Mouse (Mus musculus): ENCODE measurements around the gene Morn3. TPM values are rescaled to one million over a fixed set of nuclear protein-coding genes. Genes with fewer than 3 reads are reported as not detected.
A peak's percentile ranks its signal among the peaks of the same experiment; 100 is the strongest.

The Morn3 gene
- polyA plus RNA-seq, 1 experiment from 2014 or later, result not detected

DNA sequence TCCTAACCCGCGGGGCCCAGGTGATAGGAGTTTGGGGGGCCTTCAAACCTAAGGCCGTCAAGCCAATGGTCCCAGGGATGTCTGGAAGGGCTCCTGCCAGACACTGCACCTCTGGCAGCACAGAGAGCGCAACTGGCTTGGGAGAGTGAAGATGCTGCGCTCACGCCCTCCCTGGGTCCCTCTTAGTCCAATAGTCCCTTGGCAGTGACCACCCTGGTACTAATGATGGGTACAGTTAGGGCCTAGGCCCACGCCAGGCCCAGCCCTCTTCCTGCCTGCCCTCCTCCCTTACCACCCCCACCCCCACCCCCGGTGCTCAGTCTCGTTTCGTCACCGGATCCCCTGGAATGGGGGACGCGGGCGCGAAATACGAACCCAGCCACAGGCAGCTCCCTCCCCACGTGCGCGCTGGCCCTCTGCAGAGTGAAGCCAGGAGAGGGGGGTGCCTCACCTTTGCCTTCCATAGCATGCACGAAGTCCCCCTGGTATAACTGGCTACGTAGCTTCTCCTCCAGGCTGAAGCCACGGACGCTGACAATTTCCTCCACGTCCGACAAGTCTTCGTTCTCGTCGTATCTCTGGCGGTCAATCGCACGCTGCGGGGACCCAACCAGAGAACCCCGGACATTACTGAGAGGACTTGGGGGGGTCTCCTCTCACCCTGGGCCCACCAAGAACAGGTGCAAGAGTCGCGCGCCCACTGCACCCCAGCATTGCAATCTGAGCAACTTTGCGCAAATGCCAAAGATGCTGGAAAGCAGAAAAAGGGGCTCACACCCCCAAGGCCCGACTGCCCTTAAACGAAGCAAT, 59.4 kb downstream of the Morn3 start:
- Histone ChIP-seq H3K36me3 (replicated peaks; ENCODE audit: insufficient read depth, low read length) (no peaks in the 10 kb centered on the region), H3K27ac (ENCODE audit: low read depth) (no peak overlapping the region), H3K4me1 (ENCODE audit: insufficient read depth) (peaks cover 37% of the 10 kb centered on the region), H3K4me3 (ENCODE audit: low read depth, low read length) (peak overlapping the region; percentile 76), H3K4me2 (ENCODE audit: low read depth, low read length) (peak overlapping the region; percentile 97), H3K27me3 (ENCODE audit: insufficient read depth, low read length) (peaks cover 7% of the 10 kb centered on the region), H3K9me3 (ENCODE audit: low read length) (no peaks in the 10 kb centered on the region), H3K9ac (replicated peaks) (peak overlapping the region; percentile 76)
- TF ChIP-seq EP300 (IDR thresholded peaks at IDR 0.05; ENCODE audit: low read depth), result no peak
- TF ChIP-seq CTCF (IDR thresholded peaks at IDR 0.05; ENCODE audit: low read depth), result no peak
- 12% methylated on average over 39 of the region's 39 CpGs for WGBS (ENCODE audit: insufficient replicate concordance)
- no peak for ATAC-seq
- DNase-seq, result peak; percentile 25

DNA sequence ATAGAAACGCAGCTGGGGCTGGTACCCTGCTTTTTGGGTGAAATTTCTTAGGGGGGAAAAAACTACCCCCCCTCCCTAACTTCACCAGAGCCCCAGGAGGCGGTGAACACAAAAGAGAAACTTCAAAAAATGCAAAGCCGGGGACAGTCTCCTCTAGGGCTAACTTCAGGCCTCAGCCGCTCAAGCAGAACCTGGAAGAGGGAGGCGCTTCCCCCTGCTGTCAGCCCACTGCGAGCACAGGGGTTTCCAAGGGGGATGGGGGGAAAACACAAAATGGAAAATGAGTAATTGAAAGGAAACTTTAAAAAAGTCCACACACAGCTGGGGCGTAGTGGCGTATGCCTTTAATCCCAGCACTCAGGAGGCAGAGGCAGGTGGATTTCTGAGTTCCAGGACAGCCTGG, 60.7 kb downstream of the Morn3 start:
- DNase-seq (no peak), ATAC-seq (no peak)
- H3K4me2 ChIP-seq (ENCODE audit: low read depth, low read length), result no peak overlapping the region
- TF ChIP-seq EP300 (IDR thresholded peaks at IDR 0.05; ENCODE audit: low read depth) (no peak), CTCF (IDR thresholded peaks at IDR 0.05; ENCODE audit: low read depth) (no peak)
- H3K4me1 ChIP-seq (ENCODE audit: insufficient read depth), result peaks cover 32% of the 10 kb centered on the region
- 67% methylated on average over 8 of the region's 8 CpGs for WGBS (ENCODE audit: insufficient replicate concordance)
- H3K9ac ChIP-seq (replicated peaks), result no peak overlapping the region
- peaks cover 7% of the 10 kb centered on the region for H3K27me3 ChIP-seq (ENCODE audit: insufficient read depth, low read length)
- H3K9me3 ChIP-seq (ENCODE audit: low read length), result no peaks in the 10 kb centered on the region
- H3K27ac ChIP-seq (ENCODE audit: low read depth), result no peak overlapping the region
- H3K36me3 ChIP-seq (replicated peaks; ENCODE audit: insufficient read depth, low read length), result no peaks in the 10 kb centered on the region
- H3K4me3 ChIP-seq (ENCODE audit: low read depth, low read length), result no peak overlapping the region

Other genes starting within 250 kb of the Morn3 start
- gene Anapc5, start 225.7 kb downstream of the Morn3 start, polyA plus RNA-seq (2015; fragmentation: Nextera tagmentation; extraction: Ambion mirVana), result 103 and 117 TPM in 2 replicates
- 8.0 and 8.3 TPM in 2 replicates for gene Rnf34, start 197.0 kb downstream of the Morn3 start, polyA plus RNA-seq (2015; fragmentation: Nextera tagmentation; extraction: Ambion mirVana)
- gene Kdm2b, start 57.2 kb downstream of the Morn3 start, polyA plus RNA-seq (2015; fragmentation: Nextera tagmentation; extraction: Ambion mirVana), result 7.6 and 8.3 TPM in 2 replicates
- 12.4 and 13.1 TPM in 2 replicates for gene Orai1, start 31.9 kb downstream of the Morn3 start, polyA plus RNA-seq (2015; fragmentation: Nextera tagmentation; extraction: Ambion mirVana)
- 12.0 and 12.8 TPM in 2 replicates for gene Tmem120b, start 21.4 kb upstream of the Morn3 start, polyA plus RNA-seq (2015; fragmentation: Nextera tagmentation; extraction: Ambion mirVana)
- gene Rhof, start 85.7 kb upstream of the Morn3 start, polyA plus RNA-seq (2015; fragmentation: Nextera tagmentation; extraction: Ambion mirVana), result 2.1 and 2.4 TPM in 2 replicates
- 3.6 and 4.3 TPM in 2 replicates for gene Setd1b, start 95.2 kb upstream of the Morn3 start, polyA plus RNA-seq (2015; fragmentation: Nextera tagmentation; extraction: Ambion mirVana)
- gene Psmd9, start 122.4 kb upstream of the Morn3 start, polyA plus RNA-seq (2015; fragmentation: Nextera tagmentation; extraction: Ambion mirVana), result 116 and 120 TPM in 2 replicates
- 638 and 713 TPM in 2 replicates for gene Hpd, start 135.7 kb upstream of the Morn3 start, polyA plus RNA-seq (2015; fragmentation: Nextera tagmentation; extraction: Ambion mirVana)
- 0.06 and 0.21 TPM in 2 replicates for gene Wdr66, start 205.1 kb upstream of the Morn3 start, polyA plus RNA-seq (2015; fragmentation: Nextera tagmentation; extraction: Ambion mirVana)